Mouse (Mus musculus): Measurements from ENCODE around the gene Gm10198. TPM values are rescaled to one million over a fixed set of nuclear protein-coding genes. Genes with fewer than 3 reads are reported as not detected.

Gene Gm10198
- not detected for polyA plus RNA-seq (2017; shearing (Covaris generic))

GRCm38 (mm10) chr13:111592485-111592884, at the start of gene Gm10198:
Gm10198 (plus strand) TSS chr13:111592785.

Other genes with a start within 250 kb of the Gm10198 start
- 100 to 1,000 TPM; 124 to 142 TPM for gene Gpbp1, start 102.7 kb upstream of the Gm10198 start, polyA plus RNA-seq (2017; shearing (Covaris generic))
- not detected for gene Gm49496, start 42.8 kb upstream of the Gm10198 start, polyA plus RNA-seq (2017; shearing (Covaris generic))
- gene Mier3, start 88.2 kb downstream of the Gm10198 start, polyA plus RNA-seq (2017; shearing (Covaris generic)), result 10 to 100 TPM in 1 of 2 experiments, 1 to 10 TPM in 1; 9.5 to 11.5 TPM
- 10 to 100 TPM; 25.1 to 26.5 TPM for gene Map3k1, start 216.2 kb downstream of the Gm10198 start, polyA plus RNA-seq (2017; shearing (Covaris generic))